Mouse (Mus musculus) G1E (cell line): Measurements from ENCODE around the gene Spock1. TPM values are rescaled to one million over a fixed set of nuclear protein-coding genes. Genes with fewer than 3 reads are reported as not detected.

Experiments used
- ATAC-seq: 2 replicates; pipeline ENCODE4 v1.8.0; 2016; ENCODE audit warnings: mild to moderate bottlenecking; ENCODE audit not compliant: insufficient number of reproducible peaks, poor library complexity, low FRiP score, severe bottlenecking; ENCODE audit errors: extremely low read depth
- DNase-seq: peaks from one replicate; pipeline ENCODE4 v3.0.0; 2012; ENCODE audit warnings: low spot score
- H3K27me3 ChIP-seq: 2 replicates; pipeline ENCODE4 v1.6.1; 2012; ENCODE audit warnings: mild to moderate bottlenecking, low read length, inconsistent platforms; ENCODE audit not compliant: insufficient read depth
- H3K36me3 ChIP-seq: replicated peaks from 2 replicates; pipeline ENCODE3; 2012; ENCODE audit warnings: mild to moderate bottlenecking, inconsistent platforms
- H3K4me1 ChIP-seq: 2 replicates; pipeline ENCODE4 v1.6.1; 2012; ENCODE audit warnings: low read depth, low read length, inconsistent platforms, mixed read lengths; ENCODE audit not compliant: insufficient read depth
- H3K4me3 ChIP-seq: 2 replicates; pipeline ENCODE4 v1.5.1; 2012; ENCODE audit warnings: low read depth, mild to moderate bottlenecking, inconsistent platforms, low read length, moderate library complexity, mixed read lengths
- H3K9me3 ChIP-seq: replicated peaks from 2 replicates; pipeline ENCODE4 v1.6.1; 2012; ENCODE audit warnings: inconsistent platforms
- CTCF ChIP-seq: IDR thresholded peaks from 2 replicates; pipeline ENCODE4 v1.5.1; 2012; ENCODE audit warnings: low read depth, low read length, inconsistent platforms, mixed read lengths
- GATA1 ChIP-seq: IDR thresholded peaks from 2 replicates; pipeline ENCODE4 v1.6.1; 2012; ENCODE audit warnings: borderline replicate concordance, low read length, inconsistent platforms, mixed read lengths
- GATA2 ChIP-seq: IDR thresholded peaks from 2 replicates; pipeline ENCODE4 v1.6.1; 2012; ENCODE audit warnings: low read depth, low read length, inconsistent platforms, borderline replicate concordance
- POLR2AphosphoS5 ChIP-seq: IDR thresholded peaks from 2 replicates; pipeline ENCODE4 v1.6.1; 2012; ENCODE audit warnings: low read depth, low read length, inconsistent platforms; ENCODE audit not compliant: insufficient replicate concordance
- TAL1 ChIP-seq: conservative IDR thresholded peaks from 2 replicates; pipeline ENCODE4 v1.6.1; 2012; ENCODE audit warnings: low read depth, low read length, inconsistent platforms, mixed read lengths
- polyA plus RNA-seq: library from polyadenylated mRNA; stranded (reverse); fragments of >175 nt; gene quantifications from 2 replicates; pipeline ENCODE4 v1.2.3, GENCODE M21; 2012
- total RNA-seq, 2 experiments: library from RNA; stranded (forward) in 1 of 2; stranded (reverse) in 1 of 2; fragments of 200-1000 nt in 1 of 2; fragments of >200 nt in 1 of 2; fragmentation: Nextera tagmentation in 1 of 2; gene quantifications; 2 replicates each; pipeline ENCODE4 v1.2.3; 2014 to 2017

Gene Spock1
- total and polyA plus RNA-seq, 3 experiments: 0.22 TPM; not detected in 2

GRCm38 (mm10) chr13:57761122-57761521, 147.0 kb downstream of the Spock1 start:
- peaks cover 82% of the 10 kb centered on the region for H3K9me3 ChIP-seq
- no peaks in the 10 kb centered on the region for H3K27me3 ChIP-seq
- no peaks in the 10 kb centered on the region for H3K4me1 ChIP-seq
- no peak overlapping the region for H3K4me3 ChIP-seq
- TF ChIP-seq GATA1 (no peak), CTCF (no peak), TAL1 (no peak), POLR2AphosphoS5 (no peak), GATA2 (no peak)
- DNase-seq (no peak), ATAC-seq (no peak)
- no peaks in the 10 kb centered on the region for H3K36me3 ChIP-seq

DNA sequence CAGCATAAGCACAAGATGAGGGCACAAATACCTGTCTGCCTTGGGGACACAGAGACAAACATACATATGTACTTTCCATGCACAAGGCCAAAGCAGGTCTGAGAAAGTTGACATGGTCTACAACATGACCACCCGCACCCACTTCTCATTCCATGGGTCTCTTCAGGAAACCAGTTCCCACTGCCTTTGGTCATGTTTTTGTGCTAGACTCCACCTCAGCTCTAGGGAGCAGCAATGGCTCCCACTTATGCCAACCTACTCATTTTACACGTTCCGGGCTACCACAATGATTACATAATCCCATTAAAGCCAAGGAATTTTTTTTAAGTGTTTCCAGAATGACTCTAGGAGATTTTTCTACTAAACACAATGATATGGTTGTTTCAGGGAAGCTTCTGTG, 147.5 kb downstream of the Spock1 start:
- DNase-seq (no peak), ATAC-seq (no peak)
- H3K36me3 ChIP-seq: no peaks in the 10 kb centered on the region
- H3K27me3 ChIP-seq: no peaks in the 10 kb centered on the region
- TF ChIP-seq GATA1 (no peak), GATA2 (no peak), TAL1 (no peak), CTCF (no peak), POLR2AphosphoS5 (no peak)
- H3K4me1 ChIP-seq: no peaks in the 10 kb centered on the region
- H3K4me3 ChIP-seq: no peak overlapping the region
- peaks cover 82% of the 10 kb centered on the region for H3K9me3 ChIP-seq

- DNase-seq: no peak
- peaks cover 85% of the 10 kb centered on the region for H3K9me3 ChIP-seq
- H3K4me1 ChIP-seq: no peaks in the 10 kb centered on the region
- no peak overlapping the region for H3K4me3 ChIP-seq
- ATAC-seq: no peak
- no peak for TF ChIP-seq POLR2AphosphoS5
- TF ChIP-seq TAL1: no peak
- no peak for TF ChIP-seq GATA1
- TF ChIP-seq GATA2: no peak
- no peak for TF ChIP-seq CTCF
- no peaks in the 10 kb centered on the region for H3K36me3 ChIP-seq
- H3K27me3 ChIP-seq: no peaks in the 10 kb centered on the region
Measured at GRCm38 (mm10) chr13:57756316-57756715, 151.8 kb downstream of the Spock1 start.

- H3K4me1 ChIP-seq: no peaks in the 10 kb centered on the region
- no peaks in the 10 kb centered on the region for H3K36me3 ChIP-seq
- ATAC-seq: no peak
- H3K27me3 ChIP-seq: no peaks in the 10 kb centered on the region
- DNase-seq: no peak
- TF ChIP-seq TAL1: no peak
- TF ChIP-seq GATA1: no peak
- TF ChIP-seq CTCF: no peak
- no peak for TF ChIP-seq POLR2AphosphoS5
- no peak for TF ChIP-seq GATA2
- no peak overlapping the region for H3K4me3 ChIP-seq
- H3K9me3 ChIP-seq: peaks cover 76% of the 10 kb centered on the region
Measured at GRCm38 (mm10) chr13:57750831-57751230, 157.3 kb downstream of the Spock1 start.

DNA sequence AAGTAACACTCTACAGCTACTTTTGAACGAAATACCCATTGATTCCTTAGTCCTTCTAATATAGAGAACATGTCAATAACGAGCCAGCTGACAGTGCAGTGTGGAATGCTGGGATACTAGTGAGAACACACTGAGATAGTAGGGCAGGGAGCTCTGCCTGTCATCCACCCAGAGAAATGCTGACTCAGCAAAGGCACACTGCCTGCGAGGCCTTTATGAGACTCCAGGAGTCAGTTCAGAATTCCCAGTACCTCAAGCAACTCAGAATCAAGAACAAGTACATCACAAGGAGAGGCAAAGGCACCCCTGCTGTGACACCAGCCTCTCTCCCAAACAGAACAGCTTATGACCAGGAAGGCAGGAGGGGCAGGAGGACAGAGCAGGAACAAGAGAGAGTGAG, 163.5 kb downstream of the Spock1 start:
- no peak for DNase-seq
- no peaks in the 10 kb centered on the region for H3K4me1 ChIP-seq
- no peak overlapping the region for H3K4me3 ChIP-seq
- no peaks in the 10 kb centered on the region for H3K36me3 ChIP-seq
- no peak for ATAC-seq
- no peaks in the 10 kb centered on the region for H3K27me3 ChIP-seq
- H3K9me3 ChIP-seq: peaks cover 74% of the 10 kb centered on the region
- TF ChIP-seq CTCF: no peak
- TF ChIP-seq GATA1: no peak
- TF ChIP-seq POLR2AphosphoS5: no peak
- TF ChIP-seq GATA2: no peak
- no peak for TF ChIP-seq TAL1

GRCm38 (mm10) chr13:57741186-57741585, 166.9 kb downstream of the Spock1 start:
- Histone ChIP-seq H3K9me3 (peaks cover 83% of the 10 kb centered on the region), H3K4me1 (no peaks in the 10 kb centered on the region), H3K27me3 (no peaks in the 10 kb centered on the region), H3K36me3 (no peaks in the 10 kb centered on the region), H3K4me3 (no peak overlapping the region)
- no peak for DNase-seq
- no peak for ATAC-seq
- TF ChIP-seq POLR2AphosphoS5: no peak
- TF ChIP-seq CTCF: no peak
- TF ChIP-seq GATA2: no peak
- no peak for TF ChIP-seq TAL1
- no peak for TF ChIP-seq GATA1

DNA sequence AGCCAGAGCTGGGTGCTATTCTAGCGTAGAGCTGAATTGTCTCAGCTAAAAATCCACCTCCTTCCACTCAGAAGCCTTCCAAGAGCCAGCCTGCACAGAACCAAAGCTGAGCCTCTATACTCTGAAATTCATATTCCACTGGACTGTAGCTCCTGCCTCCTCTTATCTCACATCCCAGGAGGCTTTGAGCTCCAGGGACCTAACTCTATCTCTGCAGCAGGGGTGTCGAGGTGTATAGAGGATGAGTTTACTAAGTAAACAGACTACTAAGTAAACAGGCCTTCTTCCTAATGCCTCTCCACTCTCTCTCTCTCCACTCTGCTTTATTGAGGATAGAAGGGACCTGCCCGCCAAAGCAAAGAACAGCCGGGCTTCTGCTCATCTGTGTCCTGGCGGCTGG, 167.7 kb downstream of the Spock1 start:
- no peak overlapping the region for H3K4me3 ChIP-seq
- ATAC-seq (no peak), DNase-seq (no peak)
- H3K27me3 ChIP-seq: no peaks in the 10 kb centered on the region
- H3K4me1 ChIP-seq: no peaks in the 10 kb centered on the region
- no peak for TF ChIP-seq POLR2AphosphoS5
- H3K9me3 ChIP-seq: peaks cover 86% of the 10 kb centered on the region
- H3K36me3 ChIP-seq: no peaks in the 10 kb centered on the region
